Mouse (Mus musculus) lung, adult 2 months (tissue): ENCODE measurements at regions not wholly inside any gene's neighbourhood (a gene's known extent, or its start where the extent isn't known, plus 50 kb on each side); places are given as distances from the start of the nearest gene placed in this dataset.

Experiments
- CTCF ChIP-seq: fragments of 200-500 bp; IDR thresholded peaks from 2 replicates; pipeline ENCODE4 v1.5.1; 2011; ENCODE audit warnings: mild to moderate bottlenecking, low read length, control low read depth; ENCODE audit not compliant: insufficient read depth
- POLR2A ChIP-seq: fragments of 200-500 bp; IDR thresholded peaks from 2 replicates; pipeline ENCODE4 v1.6.1; 2011; ENCODE audit warnings: low read depth, mild to moderate bottlenecking, control low read depth, low read length, borderline replicate concordance; ENCODE audit errors: extremely low read depth

- TF ChIP-seq CTCF (no peak), POLR2A (no peak)
Measured at GRCm38 (mm10) chr14:16146811-16147210, 102.3 kb upstream of the Ngly1 start.
